Mouse (Mus musculus) ES-E14 (cell line): ENCODE results near the gene H2afy.

Source experiments
- HCFC1 ChIP-seq: IDR thresholded peaks from 2 replicates; pipeline ENCODE4 v1.6.1; 2012; ENCODE audit warnings: low read length, inconsistent platforms, borderline replicate concordance; ENCODE audit not compliant: insufficient read depth
- MAFK ChIP-seq: IDR thresholded peaks from 2 replicates; pipeline ENCODE4 v1.6.1; 2014; ENCODE audit warnings: mild to moderate bottlenecking, low read depth, low read length, inconsistent platforms; ENCODE audit not compliant: insufficient read depth

GRCm38 (mm10) chr13:56042221-56042620 lies 93.9 kb downstream of the H2afy start:
- TF ChIP-seq HCFC1 (no peak), MAFK (no peak)
